Mouse (Mus musculus) thymus, adult 2 months (tissue): ENCODE data around the gene Slc26a8. TPM values are rescaled to one million over a fixed set of nuclear protein-coding genes. Genes with fewer than 3 reads are reported as not detected.

Experiments used
- DNase-seq: peaks from one replicate; pipeline ENCODE4 v3.0.0; 2021
- H3K27ac ChIP-seq: fragments of 200-500 bp; 2 replicates; pipeline ENCODE4 v1.5.1; 2012; ENCODE audit warnings: low read length, control low read depth; ENCODE audit not compliant: control insufficient read depth, insufficient read depth
- H3K27me3 ChIP-seq: fragments of 200-500 bp; 2 replicates; pipeline ENCODE4 v1.6.1; 2012; ENCODE audit warnings: mild to moderate bottlenecking, low read length, moderate library complexity, mixed read lengths; ENCODE audit not compliant: control insufficient read depth, insufficient read depth
- H3K36me3 ChIP-seq: fragments of 200-500 bp; 2 replicates; pipeline ENCODE4 v1.6.1; 2012; ENCODE audit warnings: mild to moderate bottlenecking, low read length, moderate library complexity; ENCODE audit not compliant: control insufficient read depth, insufficient read depth
- H3K4me1 ChIP-seq: fragments of 200-500 bp; replicated peaks from 2 replicates; pipeline ENCODE4 v1.6.1; 2012; ENCODE audit warnings: low read length; ENCODE audit not compliant: control insufficient read depth, insufficient read depth
- H3K4me3 ChIP-seq: fragments of 200-500 bp; 2 replicates; pipeline ENCODE4 v1.5.1; 2012; ENCODE audit warnings: mild to moderate bottlenecking, low read length, control low read depth, moderate library complexity; ENCODE audit not compliant: control insufficient read depth, insufficient read depth
- CTCF ChIP-seq: fragments of 200-500 bp; IDR thresholded peaks from 2 replicates; pipeline ENCODE4 v1.5.1; 2012; ENCODE audit warnings: mild to moderate bottlenecking, control low read depth, low read length, moderate library complexity, borderline replicate concordance; ENCODE audit not compliant: control insufficient read depth, poor library complexity, insufficient read depth; ENCODE audit errors: extremely low read depth
- POLR2A ChIP-seq: fragments of 200-500 bp; IDR thresholded peaks from 2 replicates; pipeline ENCODE4 v1.6.1; 2012; ENCODE audit warnings: mild to moderate bottlenecking, low read length, control low read depth, moderate library complexity; ENCODE audit not compliant: control insufficient read depth, poor library complexity, insufficient read depth; ENCODE audit errors: extremely low read depth
- WGBS: fragments of 180-500 bp; shearing (Covaris S2); methylation state at CpG from one replicate; pipeline ENCODE4 v1.1.7; 2018; 5-methylcytosine and 5-hydroxymethylcytosine counted together
- polyA plus RNA-seq: library from polyadenylated mRNA; depleted of rRNA; stranded (reverse); fragments of >200 nt; gene quantifications from 2 replicates; pipeline ENCODE4 v1.2.3, GENCODE M21; 2012

Gene Slc26a8
- polyA plus RNA-seq, 1 experiment, result 0.75 TPM

DNA sequence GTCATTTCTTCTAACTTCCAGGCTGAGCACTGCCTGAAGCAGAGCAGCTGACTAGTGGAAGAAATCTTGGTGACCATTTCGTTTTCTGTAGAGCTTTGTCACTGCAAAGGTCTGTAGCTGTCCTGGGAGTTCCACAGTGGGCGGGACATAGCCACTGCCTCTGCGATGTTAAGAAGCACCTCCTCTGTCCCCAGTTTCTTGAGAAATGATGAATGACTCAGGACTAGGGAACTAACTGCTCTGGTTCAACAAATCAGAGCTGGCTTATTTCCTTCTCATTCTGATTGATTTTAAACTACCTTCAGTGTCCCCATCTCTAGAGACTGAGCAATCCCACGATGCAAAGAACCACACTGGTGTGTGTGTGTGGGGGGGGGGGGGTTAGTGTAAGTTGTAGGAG, 45.9 kb downstream of the Slc26a8 start:
- Histone ChIP-seq H3K27me3 (no peaks in the 10 kb centered on the region), H3K27ac (no peak overlapping the region), H3K4me1 (peaks cover 9% of the 10 kb centered on the region), H3K36me3 (no peaks in the 10 kb centered on the region), H3K4me3 (no peak overlapping the region)
- DNase-seq, result no peak
- WGBS, result 43% methylated on average over 4 of the region's 4 CpGs
- TF ChIP-seq POLR2A (no peak), CTCF (no peak)

DNA sequence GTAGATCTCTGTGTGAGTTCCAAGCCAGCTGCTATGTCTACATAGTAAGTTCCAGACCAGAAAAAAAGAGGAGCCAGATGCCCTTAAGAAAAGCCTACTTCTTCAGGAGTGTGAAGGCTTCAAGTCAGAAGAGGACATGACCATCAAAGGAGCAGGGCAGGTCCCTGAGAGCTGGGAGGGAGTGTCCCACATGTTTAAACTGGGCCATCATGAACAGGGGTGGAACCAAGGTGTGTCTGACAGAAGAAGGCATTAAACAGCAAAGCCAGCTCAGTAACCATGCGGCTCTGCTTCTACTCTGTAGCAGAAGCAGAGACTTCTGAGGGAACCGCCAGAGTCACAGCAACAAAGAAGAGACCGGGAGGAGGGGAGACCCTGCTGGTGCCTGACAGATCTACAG, 46.3 kb downstream of the Slc26a8 start:
- H3K36me3 ChIP-seq, result no peaks in the 10 kb centered on the region
- DNase-seq, result no peak
- 51% methylated on average over 3 of the region's 3 CpGs for WGBS
- no peaks in the 10 kb centered on the region for H3K27me3 ChIP-seq
- H3K27ac ChIP-seq, result no peak overlapping the region
- no peak for TF ChIP-seq CTCF
- TF ChIP-seq POLR2A, result no peak
- peaks cover 9% of the 10 kb centered on the region for H3K4me1 ChIP-seq
- H3K4me3 ChIP-seq, result no peak overlapping the region

GRCm38 (mm10) chr17:28640113-28640512, 49.9 kb downstream of the Slc26a8 start:
- no peak overlapping the region for H3K27ac ChIP-seq
- WGBS, result 40% methylated on average over 3 of the region's 3 CpGs
- no peaks in the 10 kb centered on the region for H3K27me3 ChIP-seq

GRCm38 (mm10) chr17:28637711-28638690, 52.0 kb downstream of the Slc26a8 start:
- TF ChIP-seq POLR2A (no peak), CTCF (no peak)
- H3K4me1 ChIP-seq, result peaks cover 9% of the 10 kb centered on the region
- no peak overlapping the region for H3K27ac ChIP-seq
- no peaks in the 10 kb centered on the region for H3K36me3 ChIP-seq
- no peak overlapping the region for H3K4me3 ChIP-seq
- DNase-seq, result no peak
- 84% methylated on average over 7 of the region's 7 CpGs for WGBS
- H3K27me3 ChIP-seq, result no peaks in the 10 kb centered on the region

More at GRCm38 (mm10) chr17:28640113-28640512, 49.9 kb downstream of the Slc26a8 start:
- TF ChIP-seq CTCF (no peak), POLR2A (no peak)
- H3K36me3 ChIP-seq, result no peaks in the 10 kb centered on the region
- DNase-seq, result no peak
- no peak overlapping the region for H3K4me3 ChIP-seq
- H3K4me1 ChIP-seq, result peaks cover 9% of the 10 kb centered on the region

GRCm38 (mm10) chr17:28635842-28636241, 54.2 kb downstream of the Slc26a8 start:
- 93% methylated on average over 5 of the region's 5 CpGs for WGBS
- Histone ChIP-seq H3K4me1 (no peaks in the 10 kb centered on the region), H3K27me3 (no peaks in the 10 kb centered on the region; the same call in 1 of the 2 replicates), H3K4me3 (no peak overlapping the region), H3K36me3 (no peaks in the 10 kb centered on the region), H3K27ac (no peak overlapping the region)
- TF ChIP-seq POLR2A (no peak), CTCF (no peak)
- no peak for DNase-seq

DNA sequence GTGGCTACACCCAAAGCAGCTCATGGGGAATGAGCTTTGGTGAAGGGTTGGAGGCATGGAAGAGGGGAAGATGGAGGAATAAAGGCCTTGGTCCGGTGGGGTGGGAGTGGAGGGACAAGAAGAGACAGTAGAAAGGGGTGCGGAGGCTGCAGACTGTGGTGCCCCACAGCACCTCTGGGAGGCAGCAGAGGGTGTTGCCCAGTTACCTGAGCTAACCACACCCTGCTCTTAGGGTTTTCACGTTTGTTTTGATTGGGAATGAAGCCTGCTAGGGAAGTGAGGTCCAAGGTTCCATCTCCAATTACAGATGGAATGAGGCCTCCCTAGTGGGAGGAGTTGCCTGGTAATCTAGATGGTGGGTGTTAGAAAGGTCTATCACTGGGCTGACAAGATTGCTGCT, 60.9 kb downstream of the Slc26a8 start:
- Histone ChIP-seq H3K36me3 (no peaks in the 10 kb centered on the region), H3K27ac (no peak overlapping the region), H3K4me3 (no peak overlapping the region), H3K4me1 (peaks cover 8% of the 10 kb centered on the region), H3K27me3 (no peaks in the 10 kb centered on the region; the same call in 1 of the 2 replicates)
- WGBS, result 72% methylated on average over 3 of the region's 3 CpGs
- TF ChIP-seq POLR2A (no peak), CTCF (no peak)
- DNase-seq, result no peak

- TF ChIP-seq CTCF (no peak), POLR2A (no peak)
- Histone ChIP-seq H3K4me3 (no peak overlapping the region), H3K27ac (no peak overlapping the region), H3K27me3 (no peaks in the 10 kb centered on the region; the same call in 1 of the 2 replicates), H3K36me3 (no peaks in the 10 kb centered on the region), H3K4me1 (peaks cover 8% of the 10 kb centered on the region)
- 88% methylated on average over 10 of the region's 10 CpGs for WGBS
- DNase-seq, result no peak
Measured at GRCm38 (mm10) chr17:28628248-28629124, 61.5 kb downstream of the Slc26a8 start.
